Mouse (Mus musculus) fibroblast of lung, adult 2 months (primary cell): ENCODE measurements around the gene Msi1.
"Not testable (repeated sequence)": the region's sequence is repeated elsewhere in the genome, so short reads cannot be mapped to it uniquely, and the experiment has no call there.

Source experiments
- DNase-seq: peaks from one replicate; pipeline ENCODE4 v3.0.0-alpha.2; 2011; ENCODE audit warnings: low read depth

The Msi1 gene

GRCm38 (mm10) chr5:115489699-115490637, 60.6 kb downstream of the Msi1 start:
- DNase-seq: peak; percentile 93

- DNase-seq: no peak
These were observed 61.2 kb downstream of the Msi1 start for GRCm38 (mm10) chr5:115490638-115491000.

GRCm38 (mm10) chr5:115491076-115491475, 61.7 kb downstream of the Msi1 start:
- no peak for DNase-seq

- no peak for DNase-seq
These were observed 62.4 kb downstream of the Msi1 start for GRCm38 (mm10) chr5:115491771-115492322.

- no peak for DNase-seq
These were observed 63.4 kb downstream of the Msi1 start for GRCm38 (mm10) chr5:115492711-115493335.

GRCm38 (mm10) chr5:115493441-115493840, 64.0 kb downstream of the Msi1 start:
- no peak for DNase-seq

GRCm38 (mm10) chr5:115495618-115496017, 66.2 kb downstream of the Msi1 start:
- DNase-seq: not testable (repeated sequence)

- no peak for DNase-seq
These were observed 67.6 kb downstream of the Msi1 start for GRCm38 (mm10) chr5:115497033-115497432.

- DNase-seq: no peak
These were observed 69.2 kb downstream of the Msi1 start for GRCm38 (mm10) chr5:115498307-115499240.

- no peak for DNase-seq
These were observed 71.1 kb downstream of the Msi1 start for GRCm38 (mm10) chr5:115500383-115500935.

- no peak for DNase-seq
These were observed 73.6 kb downstream of the Msi1 start for GRCm38 (mm10) chr5:115503035-115503434.
